Mouse (Mus musculus) stomach, postnatal 0 days (tissue): ENCODE measurements around the gene Gdf9.

Experiments used
- CTCF ChIP-seq: IDR thresholded peaks from 2 replicates; pipeline ENCODE4 v1.5.1; 2016; ENCODE audit warnings: antibody characterized with exemption, low read depth, mild to moderate bottlenecking, moderate library complexity
- EP300 ChIP-seq: optimal IDR thresholded peaks from 2 replicates; pipeline ENCODE3; 2016; ENCODE audit warnings: antibody characterized with exemption

GRCm38 (mm10) chr11:53441921-53442320 lies 11.1 kb downstream of the Gdf9 start:
- TF ChIP-seq CTCF = no peak
- no peak for TF ChIP-seq EP300
